Mouse (Mus musculus): ENCODE measurements at regions not wholly inside any gene's neighbourhood (a gene's known extent, or its start where the extent isn't known, plus 50 kb on each side); places are given as distances from the start of the nearest gene placed in this dataset.
A peak's percentile ranks its signal among the peaks of the same experiment; 100 is the strongest.
"Not testable (repeated sequence)": the region's sequence is repeated elsewhere in the genome, so short reads cannot be mapped to it uniquely, and the experiment has no call there.

DNA sequence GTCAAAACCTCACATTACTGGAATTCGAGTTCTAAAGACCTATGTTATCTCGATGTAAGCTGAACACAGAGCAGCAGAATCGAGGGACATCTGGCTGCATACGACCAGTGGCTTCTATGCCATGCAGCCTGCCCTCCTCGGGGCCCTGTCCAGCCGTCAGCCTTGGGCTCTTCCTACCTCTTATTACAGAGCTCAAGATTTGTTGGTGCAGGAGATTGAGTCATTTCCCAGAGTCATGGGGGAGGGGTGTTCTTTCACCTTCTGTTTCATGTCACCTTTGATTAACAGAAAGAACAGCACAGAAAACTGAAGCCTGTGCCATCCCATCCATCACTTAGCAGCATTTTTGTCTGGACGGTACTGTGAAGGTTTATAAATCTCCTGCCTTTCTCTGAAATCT lies 52.1 kb downstream of the Sst start:
- peak; percentile 32 for DNase-seq

- DNase-seq = no peak
Measured at GRCm38 (mm10) chr16:23838114-23838513, 52.6 kb downstream of the Sst start.

GRCm38 (mm10) chr16:23834991-23835390 lies 55.8 kb downstream of the Sst start:
- peak; percentile 67 for DNase-seq

DNA sequence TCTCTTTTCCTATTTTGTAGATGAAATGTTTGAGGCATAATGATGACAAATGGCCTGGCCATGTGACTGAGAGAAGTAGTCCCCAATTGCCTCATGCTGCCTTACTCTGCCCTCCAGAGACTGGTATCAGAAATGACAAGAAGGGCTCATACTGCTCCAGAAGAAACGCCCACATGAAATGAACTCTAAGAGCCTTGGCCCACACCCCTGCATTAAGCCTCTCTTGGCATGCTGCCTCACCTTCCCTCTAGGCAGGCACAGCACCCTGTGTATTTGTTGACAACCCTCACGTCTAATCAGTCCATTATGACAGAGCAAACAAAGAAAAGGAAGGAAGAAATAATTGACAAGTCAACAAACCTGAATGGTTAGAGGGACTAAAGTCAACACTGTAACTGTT lies 57.2 kb downstream of the Sst start:
- peak; percentile 38 for DNase-seq

DNA sequence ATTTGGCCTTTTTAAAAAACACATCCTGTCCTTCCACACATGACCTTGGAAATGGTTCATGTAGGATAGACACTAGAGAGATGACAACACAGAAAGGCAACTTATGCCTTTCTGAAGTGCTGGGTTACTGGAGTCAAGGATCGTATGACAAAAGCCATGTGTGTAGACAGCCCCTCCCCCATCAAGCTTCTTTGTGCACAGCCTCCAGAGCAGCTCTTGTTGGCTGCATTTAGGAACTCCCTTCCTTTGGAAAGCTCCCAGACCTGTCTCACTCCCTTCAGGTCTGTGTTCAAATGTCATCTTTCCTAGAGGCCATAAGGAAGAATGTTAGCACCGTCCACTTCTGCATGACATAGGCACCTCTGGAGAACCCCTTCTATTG lies 57.7 kb downstream of the Sst start:
- no peak for DNase-seq

- DNase-seq = no peak
Measured at GRCm38 (mm10) chr16:23832393-23833041, 58.2 kb downstream of the Sst start.

DNA sequence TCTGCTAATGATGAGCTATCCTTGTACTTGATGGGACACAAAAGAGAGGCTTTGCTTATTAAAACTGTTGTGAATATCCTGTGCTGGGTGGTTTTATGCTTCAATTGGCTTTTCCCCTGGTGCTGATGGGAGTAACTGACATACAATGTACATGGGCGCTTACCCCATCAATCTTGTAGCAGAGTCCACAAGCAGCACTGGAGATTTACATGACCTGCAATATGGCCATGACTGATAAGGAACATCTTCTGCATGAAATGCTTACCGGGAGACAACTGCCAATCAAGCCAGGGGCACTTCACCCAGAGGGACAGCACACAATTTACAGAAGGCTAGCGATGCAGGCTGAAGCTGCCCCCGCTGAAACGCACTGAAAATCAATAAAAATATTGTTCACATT lies 65.1 kb downstream of the Sst start:
- DNase-seq = no peak

DNA sequence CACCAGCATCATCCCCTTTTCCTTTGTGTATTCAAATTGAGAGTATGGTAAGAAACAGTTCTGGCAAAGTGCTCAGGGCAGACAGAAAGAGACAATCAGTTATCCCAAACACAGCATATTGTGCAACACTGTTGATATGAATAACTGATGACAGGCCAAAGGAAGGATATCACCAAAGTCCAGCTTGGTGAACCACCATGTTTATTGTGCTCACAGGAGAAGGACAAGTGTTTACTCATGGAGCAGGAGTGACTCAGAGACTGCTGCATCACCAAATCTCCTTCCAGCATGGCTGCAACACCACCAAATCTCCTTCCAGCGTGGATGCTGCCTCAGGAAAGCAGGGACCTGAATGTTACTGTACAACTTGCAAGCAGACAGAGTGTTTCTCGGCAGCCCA lies 105.5 kb downstream of the Sst start:
- DNase-seq = no peak

DNA sequence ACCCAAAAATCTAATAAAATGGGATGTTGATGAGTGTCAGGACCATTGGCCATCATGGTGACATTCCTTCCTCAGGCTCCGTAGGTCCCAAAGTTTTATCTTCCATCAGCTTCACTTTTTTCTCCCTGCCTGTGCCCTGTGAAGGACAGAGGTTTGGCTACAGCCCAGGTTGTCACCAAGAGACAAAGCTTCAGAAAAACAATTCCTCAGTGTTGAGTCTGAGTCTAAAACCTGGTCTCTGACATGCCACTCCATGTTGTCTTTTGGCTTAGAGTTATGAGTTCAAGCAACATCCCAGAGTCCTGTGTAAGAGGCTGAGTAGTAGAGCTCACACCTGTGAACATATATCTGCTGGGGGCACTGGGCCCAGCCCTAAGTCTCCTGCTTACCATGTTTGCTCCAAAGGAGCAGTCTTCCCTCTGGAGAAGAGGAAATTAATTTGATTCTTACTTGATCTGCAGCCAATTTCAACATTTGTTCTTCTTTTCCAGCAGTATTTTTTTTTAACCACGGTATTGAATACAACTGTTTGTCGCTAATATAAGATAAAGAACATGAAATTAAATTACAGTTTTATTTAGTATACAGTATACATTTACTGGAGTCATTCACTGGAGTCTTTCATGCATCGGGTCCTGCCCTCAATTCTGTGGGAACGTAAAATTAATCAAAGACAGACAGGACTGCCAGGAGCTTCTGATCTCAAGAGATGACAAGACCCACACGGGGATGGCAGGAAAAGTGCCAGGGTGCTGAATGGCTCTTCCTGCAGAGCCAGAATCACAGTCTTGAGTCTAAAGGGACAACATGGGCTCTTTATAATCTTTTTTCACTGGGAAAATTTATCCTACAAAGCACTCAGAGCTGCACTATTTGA lies 106.5 kb downstream of the Sst start:
- peak; percentile 32 for DNase-seq

DNA sequence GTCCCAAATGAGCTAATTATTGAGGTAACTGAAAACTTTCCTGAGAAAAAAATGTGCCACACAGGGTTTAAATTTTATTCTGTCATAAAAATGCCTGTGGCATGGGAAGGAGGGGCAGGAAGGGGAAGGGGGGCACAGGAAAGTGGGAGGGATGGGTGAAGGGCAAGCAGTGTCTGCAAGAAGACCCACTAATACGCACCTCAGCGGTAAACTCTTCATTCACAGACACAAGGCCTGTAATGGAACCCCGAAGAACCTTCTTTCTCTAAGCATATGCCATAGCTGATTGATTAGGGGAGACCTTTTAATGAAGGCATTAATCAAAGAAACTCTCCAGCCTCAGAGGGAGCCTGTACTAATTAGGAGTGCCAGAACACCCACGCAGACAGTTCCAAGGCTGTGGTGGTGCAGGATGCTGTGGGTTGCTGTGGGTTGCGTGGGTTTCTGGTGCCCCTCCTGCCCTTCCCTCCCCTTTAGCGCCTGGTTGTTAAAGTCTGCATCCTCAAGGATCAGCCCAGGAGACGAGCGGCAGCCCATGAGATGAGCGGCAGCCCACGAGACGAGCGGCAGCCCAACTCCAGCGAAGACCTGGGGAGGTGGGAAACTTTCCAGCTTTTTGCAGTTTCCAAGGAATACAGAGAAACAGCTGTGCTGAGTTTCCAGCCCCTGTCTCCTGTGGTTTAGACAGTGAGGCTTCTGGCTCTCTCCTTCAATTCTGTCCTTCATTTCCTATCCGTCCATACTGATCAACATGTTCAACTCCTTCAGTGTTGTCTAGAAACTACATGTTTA lies 110.1 kb downstream of the Sst start:
- DNase-seq = no peak

GRCm38 (mm10) chr16:23777894-23778293 lies 112.9 kb downstream of the Sst start:
- no peak for DNase-seq

DNA sequence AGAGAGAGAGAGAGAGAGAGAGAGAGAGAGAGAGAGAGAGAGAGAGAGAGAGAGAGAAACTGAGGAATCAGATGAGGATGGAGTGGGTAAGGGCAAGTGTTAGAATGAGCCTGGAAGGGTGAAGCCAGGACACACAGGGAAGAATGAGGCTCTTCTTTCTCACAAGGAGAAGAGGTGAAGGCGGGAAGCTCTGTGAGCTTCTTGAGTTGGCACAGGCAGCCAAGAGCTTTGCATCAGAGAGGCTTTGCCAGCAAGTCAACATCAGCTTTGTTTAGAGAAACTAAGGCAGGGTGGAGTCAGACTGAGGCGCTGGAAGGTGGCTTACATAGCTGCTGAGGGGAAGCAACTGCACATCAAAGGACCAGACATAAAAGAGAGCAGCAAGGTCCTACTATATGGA lies 113.7 kb downstream of the Sst start:
- DNase-seq = no peak

DNA sequence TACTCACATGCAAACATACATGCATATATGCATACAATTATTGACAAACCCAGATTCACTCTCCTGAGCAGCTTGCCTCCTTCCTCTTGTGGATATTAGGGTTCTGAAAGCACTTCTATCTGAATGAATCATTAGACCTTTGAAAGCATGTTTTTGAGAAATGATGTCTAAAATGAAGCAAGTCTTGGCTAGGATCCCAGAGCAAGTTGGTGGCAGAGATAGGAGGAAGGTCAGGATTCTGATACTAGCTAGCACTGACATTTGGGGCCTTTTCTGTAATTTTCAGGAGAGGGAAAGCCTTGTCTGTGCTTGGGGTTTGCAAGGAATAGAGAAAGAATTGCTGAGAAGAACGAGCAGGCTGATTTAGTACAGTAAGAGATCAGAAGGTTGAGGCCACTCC lies 114.3 kb downstream of the Sst start:
- DNase-seq = peak; percentile 38

DNA sequence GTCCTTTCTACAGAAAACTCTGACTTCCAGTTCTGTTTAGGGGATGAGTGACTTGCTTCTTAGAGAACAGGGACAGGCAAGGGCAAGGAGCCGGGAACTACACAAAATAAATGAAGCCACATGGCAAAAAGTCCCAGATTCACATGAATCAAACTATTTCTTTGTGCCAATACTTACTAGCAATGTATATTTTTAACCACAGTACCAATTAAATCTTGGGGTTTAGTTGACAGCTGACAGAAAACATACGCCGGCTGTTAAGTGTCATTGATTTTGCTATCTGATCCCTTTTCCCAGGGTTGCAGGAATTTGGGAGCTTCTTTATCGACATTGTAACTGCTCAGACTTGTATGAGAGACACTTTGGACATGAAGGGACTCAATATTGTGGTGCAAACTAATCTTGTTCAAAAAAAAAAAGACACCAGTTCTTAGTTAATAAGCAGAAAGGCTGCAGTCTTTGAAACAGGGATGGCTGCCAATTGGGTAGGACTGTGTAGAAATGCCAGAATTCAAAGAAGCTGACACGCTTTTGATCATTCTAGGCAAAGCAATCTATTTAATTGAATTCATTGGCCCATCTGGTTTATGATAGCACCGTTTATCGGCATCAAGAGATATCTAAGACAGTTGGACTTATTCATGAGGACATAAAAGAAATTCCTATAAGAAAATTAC lies 132.5 kb downstream of the Sst start:
- DNase-seq = no peak

GRCm38 (mm10) chr16:23737026-23737425 lies 153.7 kb downstream of the Sst start:
- no peak for DNase-seq

DNA sequence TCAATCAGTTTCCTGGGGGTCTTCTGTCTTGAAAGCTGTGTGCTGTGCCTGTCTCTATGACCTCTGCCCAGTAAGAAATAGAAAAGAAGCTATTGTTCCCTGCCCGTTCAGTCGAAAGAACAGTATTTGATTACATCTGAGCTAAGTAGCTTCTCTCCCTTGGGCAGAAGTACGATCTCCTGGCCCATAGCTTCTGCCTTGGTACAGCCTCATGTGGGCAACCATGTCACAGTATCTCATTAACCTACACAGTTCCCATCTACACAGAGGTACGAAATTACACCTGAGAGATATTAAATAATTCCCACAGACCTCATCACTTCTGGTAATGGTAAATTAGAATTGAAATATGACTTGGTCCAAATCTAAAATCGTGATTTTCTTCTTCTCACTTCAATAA lies 155.0 kb downstream of the Sst start:
- DNase-seq = no peak

GRCm38 (mm10) chr16:23726562-23726961 lies 164.2 kb downstream of the Sst start:
- DNase-seq = no peak

DNA sequence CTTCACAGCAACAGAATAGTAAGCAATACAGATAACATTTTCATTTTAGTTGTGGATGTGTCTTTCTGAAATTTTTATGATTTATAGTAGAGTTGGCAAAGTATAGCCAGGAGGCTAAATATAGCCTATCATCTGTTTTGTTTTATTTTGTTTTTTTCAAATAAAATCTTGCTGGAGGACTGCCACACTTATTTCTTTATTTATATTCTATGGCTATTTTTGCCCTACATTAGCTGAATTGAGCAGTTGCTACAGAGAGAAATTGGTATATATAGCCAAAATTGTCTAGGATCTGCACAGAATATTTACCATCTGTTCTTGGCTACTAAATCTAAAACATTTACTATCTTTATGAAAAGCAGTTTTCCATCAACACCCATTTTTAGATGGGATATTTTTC lies 169.0 kb downstream of the Sst start:
- no peak for DNase-seq

- DNase-seq = no peak
Measured at GRCm38 (mm10) chr16:23701156-23701555, 180.5 kb upstream of the Masp1 start.

- DNase-seq = not testable (repeated sequence)
Measured at GRCm38 (mm10) chr16:23694226-23694625, 173.6 kb upstream of the Masp1 start.

DNA sequence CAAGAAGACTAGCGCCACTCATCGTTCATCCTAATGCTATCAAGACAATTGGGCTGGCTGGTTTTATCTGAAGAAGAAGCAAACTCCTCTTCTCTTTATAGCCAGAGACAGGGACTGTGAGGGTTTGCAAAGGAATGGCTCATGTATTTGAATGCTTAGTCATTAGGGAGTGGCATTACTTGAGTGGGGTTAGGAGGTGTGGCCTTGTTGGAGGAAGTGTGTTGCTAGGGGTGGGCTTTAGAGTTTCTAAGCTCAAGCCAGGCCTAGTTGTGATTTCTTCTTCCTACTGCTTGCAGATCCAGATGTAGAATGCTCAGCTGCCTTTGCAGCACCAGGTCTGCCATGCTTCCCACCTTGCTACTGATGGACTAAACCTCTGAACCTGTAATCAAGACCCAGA lies 169.4 kb upstream of the Masp1 start:
- no peak for DNase-seq

DNA sequence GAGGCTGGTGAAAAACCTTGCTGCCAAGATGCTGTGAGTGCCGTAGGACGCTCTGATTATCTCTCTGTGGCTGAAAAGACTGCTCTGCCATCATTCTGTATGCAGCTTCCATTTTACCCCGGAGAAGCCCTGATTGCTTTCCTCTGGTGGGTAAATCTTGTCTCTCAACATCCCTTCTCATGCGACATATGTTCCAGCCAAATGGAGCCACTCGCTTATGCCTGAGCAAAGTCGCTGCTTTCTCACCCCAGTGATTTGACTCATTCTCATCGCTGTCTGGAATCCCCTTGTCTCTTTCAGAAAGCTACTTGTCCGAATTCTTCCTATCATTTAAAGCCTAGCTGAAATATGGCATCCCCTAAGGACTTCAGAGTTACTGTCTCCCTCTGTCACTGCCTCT lies 166.2 kb upstream of the Masp1 start:
- no peak for DNase-seq

DNA sequence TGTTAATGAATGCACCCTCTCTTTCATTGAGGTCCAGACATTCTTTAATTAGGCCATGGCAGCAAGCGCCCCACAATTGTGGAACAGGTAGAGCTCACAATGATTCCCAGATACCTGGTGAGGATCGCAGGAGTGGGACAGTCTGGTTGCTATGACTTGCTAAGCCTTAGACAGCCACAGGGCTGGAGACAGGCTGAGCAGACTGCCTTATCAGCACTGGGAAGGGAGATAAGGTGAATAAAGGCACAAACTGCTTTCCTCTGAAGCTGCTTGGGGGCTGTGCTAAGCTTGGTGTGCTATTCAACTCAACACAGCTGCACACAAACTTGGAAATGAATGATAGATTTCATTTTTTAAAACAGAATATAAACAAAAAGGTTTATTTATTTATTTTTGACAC lies 159.8 kb upstream of the Masp1 start:
- no peak for DNase-seq

Data from adrenal gland, adult 8-10 months (tissue).